Mouse (Mus musculus) CH12.LX (cell line): ENCODE results near the gene Tox2. TPM values are rescaled to one million over a fixed set of nuclear protein-coding genes. Genes with fewer than 3 reads are reported as not detected.

Experiments used
- DNase-seq: peaks from one replicate; pipeline ENCODE4 v3.0.0-alpha.2; 2013; ENCODE audit errors: extremely low read depth
- H3K27ac ChIP-seq: 2 replicates; pipeline ENCODE4 v1.5.1; 2012; ENCODE audit warnings: low read depth, mild to moderate bottlenecking, control low read depth, moderate library complexity; ENCODE audit not compliant: insufficient read depth
- H3K27me3 ChIP-seq: replicated peaks from 2 replicates; pipeline ENCODE3; 2012; ENCODE audit warnings: inconsistent platforms
- H3K36me3 ChIP-seq, 2 experiments: replicated peaks in 1 of 2; 2 replicates each; pipeline versions ENCODE3 to v1.6.1; 2012; ENCODE audit warnings: inconsistent platforms in 1 of 2, low read length in 1 of 2, mild to moderate bottlenecking in 1 of 2, mixed read lengths in 1 of 2, moderate library complexity in 1 of 2; ENCODE audit not compliant: control insufficient read depth in 1 of 2, insufficient read depth in 1 of 2
- H3K4me1 ChIP-seq, 2 experiments: 2 replicates each; pipeline ENCODE4 v1.6.1; 2012; ENCODE audit warnings: inconsistent platforms in 1 of 2, moderate library complexity in 1 of 2; ENCODE audit not compliant: insufficient read depth in 2 of 2, control insufficient read depth in 1 of 2
- H3K4me2 ChIP-seq: 2 replicates; pipeline ENCODE4 v1.6.1; 2012; ENCODE audit warnings: low read depth, mild to moderate bottlenecking, control low read depth; ENCODE audit not compliant: poor library complexity, insufficient read depth, severe bottlenecking
- H3K4me3 ChIP-seq, 3 experiments: fragments of 150-350 bp in 1 of 3; sonication (generic) in 1 of 3; replicated peaks in 1 of 3; 2 replicates each; pipeline versions ENCODE3 to v1.5.1; 2011 to 2012; ENCODE audit warnings: low read depth in 2 of 3, low read length in 2 of 3, mild to moderate bottlenecking in 2 of 3, moderate library complexity in 2 of 3, control low read depth in 1 of 3, improper control_type of control experiment in 1 of 3, inconsistent platforms in 1 of 3, mixed read lengths in 1 of 3; ENCODE audit not compliant: poor library complexity in 1 of 3
- H3K79me2 ChIP-seq: replicated peaks from 2 replicates; pipeline ENCODE4 v1.6.1; 2012; ENCODE audit warnings: mild to moderate bottlenecking, moderate library complexity; ENCODE audit not compliant: control insufficient read depth, poor library complexity, insufficient read depth, severe bottlenecking; ENCODE audit errors: extremely low read depth
- H3K9ac ChIP-seq: 2 replicates; pipeline ENCODE4 v1.6.1; 2012; ENCODE audit warnings: low read depth, mild to moderate bottlenecking, control low read depth, moderate library complexity; ENCODE audit not compliant: insufficient read depth
- H3K9me3 ChIP-seq: replicated peaks from 2 replicates; pipeline ENCODE3; 2012; ENCODE audit warnings: low read length, inconsistent platforms, mixed read lengths
- CHD1 ChIP-seq: IDR thresholded peaks from 2 replicates; pipeline ENCODE4 v1.6.1; 2012; ENCODE audit warnings: low read depth, low read length, improper control_type of control experiment, inconsistent platforms
- CTCF ChIP-seq, 2 experiments: IDR thresholded peaks in 1 of 2; conservative IDR thresholded peaks in 1 of 2; 2 replicates each; pipeline ENCODE4 v1.5.1; 2011 to 2012; ENCODE audit warnings: low read depth in 2 of 2, low read length in 2 of 2, improper control_type of control experiment in 1 of 2, inconsistent platforms in 1 of 2, mild to moderate bottlenecking in 1 of 2, moderate library complexity in 1 of 2
- EP300 ChIP-seq: IDR thresholded peaks from 2 replicates; pipeline ENCODE4 v1.6.1; 2011; ENCODE audit warnings: low read length, improper control_type of control experiment
- IRF4 ChIP-seq: IDR thresholded peaks from 2 replicates; pipeline ENCODE4 v1.6.1; 2014; ENCODE audit warnings: low read depth, mild to moderate bottlenecking, inconsistent platforms, low read length, improper control_type of control experiment
- JUND ChIP-seq: conservative IDR thresholded peaks from 2 replicates; pipeline ENCODE4 v1.6.1; 2011; ENCODE audit warnings: low read depth, low read length, improper control_type of control experiment
- MAFK ChIP-seq: IDR thresholded peaks from 2 replicates; pipeline ENCODE4 v1.6.1; 2011; ENCODE audit warnings: low read length, improper control_type of control experiment; ENCODE audit not compliant: insufficient replicate concordance
- MAX ChIP-seq: IDR thresholded peaks from 2 replicates; pipeline ENCODE4 v1.6.1; 2011; ENCODE audit warnings: low read length, improper control_type of control experiment
- MAZ ChIP-seq: IDR thresholded peaks from 2 replicates; pipeline ENCODE4 v1.6.1; 2012; ENCODE audit warnings: low read depth, mild to moderate bottlenecking, inconsistent platforms, low read length, improper control_type of control experiment, moderate library complexity
- RAD21 ChIP-seq: IDR thresholded peaks from 2 replicates; pipeline ENCODE4 v1.6.1; 2011; ENCODE audit warnings: low read depth, mild to moderate bottlenecking, low read length, improper control_type of control experiment, moderate library complexity
- RCOR1 ChIP-seq: conservative IDR thresholded peaks from 2 replicates; pipeline ENCODE4 v1.6.1; 2012; ENCODE audit warnings: low read depth, mild to moderate bottlenecking, inconsistent platforms, low read length, improper control_type of control experiment
- SIN3A ChIP-seq: IDR thresholded peaks from 2 replicates; pipeline ENCODE4 v1.6.1; 2012; ENCODE audit warnings: low read length, improper control_type of control experiment, inconsistent platforms
- SMC3 ChIP-seq: IDR thresholded peaks from 2 replicates; pipeline ENCODE4 v1.6.1; 2011; ENCODE audit warnings: low read depth, low read length, improper control_type of control experiment
- TBP ChIP-seq: conservative IDR thresholded peaks from 2 replicates; pipeline ENCODE4 v1.6.1; 2011; ENCODE audit warnings: low read depth, low read length, improper control_type of control experiment
- USF1 ChIP-seq: IDR thresholded peaks from 2 replicates; pipeline ENCODE4 v1.6.1; 2014; ENCODE audit warnings: low read depth, mild to moderate bottlenecking, inconsistent platforms, low read length, improper control_type of control experiment
- ZC3H11A ChIP-seq: IDR thresholded peaks from 2 replicates; pipeline ENCODE4 v1.6.1; 2012; ENCODE audit warnings: low read depth, mild to moderate bottlenecking, inconsistent platforms, low read length, improper control_type of control experiment
- ZMIZ1 ChIP-seq: IDR thresholded peaks from 2 replicates; pipeline ENCODE4 v1.6.1; 2012; ENCODE audit warnings: low read depth, mild to moderate bottlenecking, inconsistent platforms, low read length, improper control_type of control experiment
- dilution Hi-C: fragments of 300-500 bp; cut with MboI; formaldehyde crosslinking; loops from 2 replicates; pipeline ENCODE4 v1.14.3; 2020; ENCODE audit warnings: low sequenced_read_pairs; ENCODE audit not compliant: extremely low pct_unique_long_range_greater_than_20kb, extremely low pct_ligation_motif_present
- in situ Hi-C: fragments of 300-500 bp; cut with MboI; formaldehyde crosslinking; loops from 3 replicates; pipeline ENCODE4 v1.14.3; 2019; ENCODE audit warnings: low sequenced_read_pairs, low pct_ligation_motif_present, low pct_unique_long_range_greater_than_20kb, mixed read lengths
- polyA plus RNA-seq: library from polyadenylated mRNA; unstranded; fragments of >175 nt; gene quantifications from 2 replicates; pipeline ENCODE4 v1.2.1, GENCODE M21; 2012; ENCODE audit warnings: low read depth; ENCODE audit not compliant: insufficient read length
- total RNA-seq, 2 experiments: library from RNA; depleted of rRNA; stranded (reverse); fragments of 300-350 nt in 1 of 2; fragments of >200 nt in 1 of 2; gene quantifications; 2 replicates each; pipeline ENCODE4 v1.2.3; 2012 to 2014

Tox2 gene
- total and polyA plus RNA-seq, 3 experiments, result not detected

DNA sequence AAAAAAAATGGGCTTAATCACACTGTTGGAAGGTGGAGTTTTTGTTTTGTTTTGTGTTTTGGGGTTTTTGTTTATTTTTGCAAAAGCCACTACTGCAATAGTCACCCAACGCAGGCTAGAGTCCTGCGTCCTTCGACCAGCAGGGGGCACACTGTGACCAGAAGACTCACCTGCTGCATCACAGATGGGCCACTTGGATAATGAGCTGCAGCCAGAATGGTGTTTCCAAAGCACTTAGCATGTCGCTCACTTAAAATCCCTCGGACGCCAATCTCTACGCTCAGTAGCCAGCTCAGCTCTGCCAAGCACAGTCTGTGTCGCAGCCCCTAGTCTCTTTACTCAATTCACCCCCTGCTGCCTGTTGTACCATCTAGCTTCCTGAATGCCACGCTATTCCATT, 137.3 kb downstream of the Tox2 start:
- Histone ChIP-seq H3K79me2 (no peaks in the 10 kb centered on the region), H3K9ac (no peak overlapping the region), H3K4me3 (no peak overlapping the region), H3K36me3 (no peaks in the 10 kb centered on the region), H3K27me3 (peaks cover 71% of the 10 kb centered on the region), H3K4me2 (no peak overlapping the region), H3K9me3 (peaks cover 8% of the 10 kb centered on the region), H3K27ac (no peak overlapping the region), H3K4me1 (no peaks in the 10 kb centered on the region)
- in situ Hi-C loops, result loop anchor here (5.0 kb wide), 1 partner anchor 52 kb away; no protein-coding TSS in a partner anchor
- DNase-seq, result peak; percentile 44
- dilution Hi-C loops, result no loop called here
- TF ChIP-seq MAX (no peak), SMC3 (peak; percentile 83), RAD21 (peak; percentile 73), IRF4 (no peak), CTCF (conservative IDR thresholded peaks at IDR 0.05 in 1 of 2, IDR thresholded peaks at IDR 0.05 in 1 of 2; ENCODE audit: low read depth in 2 of 2, low read length in 2 of 2) (peak; percentile 51 to 82; a peak in 3 of 4 replicates)

DNA sequence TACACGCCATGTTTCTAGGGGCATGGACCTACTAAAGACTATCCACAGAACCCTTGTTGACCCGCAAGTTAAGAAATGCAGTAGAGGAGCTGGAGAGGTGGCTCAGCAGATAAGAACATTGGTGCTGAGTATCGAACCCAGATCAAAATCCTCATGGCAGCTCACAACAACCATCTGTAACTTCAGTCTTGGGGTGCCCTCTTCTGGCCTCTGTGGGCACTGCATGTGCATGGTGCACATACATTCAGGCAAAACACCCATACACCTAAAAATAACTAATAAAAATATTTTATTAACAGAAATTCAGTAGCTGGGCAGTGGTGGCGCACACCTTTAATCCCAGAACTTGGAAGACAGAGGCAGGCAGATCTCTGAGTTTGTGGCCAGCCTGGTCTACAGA, 140.7 kb downstream of the Tox2 start:
- in situ Hi-C loops (loop anchor here (5.0 kb wide), 1 partner anchor 49 kb away; no protein-coding TSS in a partner anchor), dilution Hi-C loops (no loop called here)
- peak; percentile 31 for DNase-seq
- Histone ChIP-seq H3K4me3 (no peak overlapping the region), H3K9me3 (peaks cover 8% of the 10 kb centered on the region), H3K27me3 (peaks cover 71% of the 10 kb centered on the region), H3K4me2 (no peak overlapping the region; the same call in 1 of the 2 replicates), H3K9ac (no peak overlapping the region), H3K27ac (no peak overlapping the region), H3K36me3 (no peaks in the 10 kb centered on the region), H3K4me1 (no peaks in the 10 kb centered on the region), H3K79me2 (no peaks in the 10 kb centered on the region)
- no peak for TF ChIP-seq MAX
- no peak for TF ChIP-seq JUND
- no peak for TF ChIP-seq USF1
- TF ChIP-seq MAZ, result no peak
- TF ChIP-seq CTCF (conservative IDR thresholded peaks at IDR 0.05 in 1 of 2, IDR thresholded peaks at IDR 0.05 in 1 of 2; ENCODE audit: low read depth in 2 of 2, low read length in 2 of 2), result peak; percentile 43 to 57; a peak in 3 of 4 replicates
- TF ChIP-seq TBP, result no peak
- no peak for TF ChIP-seq ZC3H11A
- no peak for TF ChIP-seq CHD1
- TF ChIP-seq RAD21, result peak; percentile 52
- no peak for TF ChIP-seq RCOR1
- TF ChIP-seq ZMIZ1, result no peak
- peak; percentile 4; the same call in 1 of the 2 replicates for TF ChIP-seq SMC3
- TF ChIP-seq SIN3A, result no peak
- no peak for TF ChIP-seq MAFK
- TF ChIP-seq EP300, result no peak
